Mouse (Mus musculus) v-Abl transformed pro-B cells (cell line): ENCODE data around the gene Prss8.

ENCODE experiments used
- in situ Hi-C, 2 experiments: fragments of 400-800 bp; cut with MboI; formaldehyde crosslinking; loops; one replicate each; pipeline ENCODE4 v1.15.1; 2025; ENCODE audit not compliant: unreplicated experiment in 2 of 2

Gene Prss8

DNA sequence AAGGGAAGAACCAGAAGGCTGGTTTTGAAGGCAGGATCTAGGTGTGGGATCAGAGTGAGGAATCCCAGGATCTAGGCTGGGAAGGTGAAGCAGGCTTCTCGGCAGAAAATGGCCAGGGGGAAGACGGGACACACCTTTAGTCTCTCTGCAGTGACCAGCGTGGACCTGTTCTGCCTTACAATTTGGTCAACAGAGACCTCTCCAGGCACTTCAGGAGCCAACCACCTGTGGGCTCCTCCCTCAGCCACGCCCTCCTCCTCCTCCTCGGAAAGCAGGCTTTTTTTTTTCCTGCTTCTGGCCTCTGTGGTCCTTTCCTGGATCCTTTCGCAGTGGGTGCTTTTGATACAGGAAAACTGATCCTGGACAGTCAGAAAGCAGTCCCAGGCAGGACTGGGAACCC, at the start of gene Prss8:
Gene Prss8, minus strand, starts transcription at position 182 of the 400 bp plus-strand sequence.
- in situ Hi-C loops = no loop called here

DNA sequence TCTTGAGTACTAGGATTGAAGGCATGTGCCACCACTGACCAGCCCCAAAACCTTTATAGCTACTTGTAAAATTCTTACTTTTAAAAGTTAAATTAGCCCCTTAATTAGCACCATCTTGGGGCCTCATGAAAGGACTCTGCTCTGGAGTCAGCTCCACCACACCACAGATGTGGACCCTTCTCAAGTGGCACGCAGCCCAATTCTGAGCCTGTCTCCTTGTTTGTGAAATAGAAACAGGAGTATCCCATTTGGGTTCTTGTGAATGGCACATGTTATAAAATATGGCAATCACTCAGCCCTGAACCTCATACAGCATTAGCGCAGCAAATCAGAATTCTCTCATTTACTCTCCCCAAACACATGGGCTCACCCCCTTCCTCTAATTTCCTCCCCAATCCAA, 49.0 kb upstream of the Prss8 start:
- in situ Hi-C loops = loop anchor here in 1 of 2 experiments (25.0 kb wide), 2 partner anchors 358 to 733 kb away; no protein-coding TSS in a partner anchor

DNA sequence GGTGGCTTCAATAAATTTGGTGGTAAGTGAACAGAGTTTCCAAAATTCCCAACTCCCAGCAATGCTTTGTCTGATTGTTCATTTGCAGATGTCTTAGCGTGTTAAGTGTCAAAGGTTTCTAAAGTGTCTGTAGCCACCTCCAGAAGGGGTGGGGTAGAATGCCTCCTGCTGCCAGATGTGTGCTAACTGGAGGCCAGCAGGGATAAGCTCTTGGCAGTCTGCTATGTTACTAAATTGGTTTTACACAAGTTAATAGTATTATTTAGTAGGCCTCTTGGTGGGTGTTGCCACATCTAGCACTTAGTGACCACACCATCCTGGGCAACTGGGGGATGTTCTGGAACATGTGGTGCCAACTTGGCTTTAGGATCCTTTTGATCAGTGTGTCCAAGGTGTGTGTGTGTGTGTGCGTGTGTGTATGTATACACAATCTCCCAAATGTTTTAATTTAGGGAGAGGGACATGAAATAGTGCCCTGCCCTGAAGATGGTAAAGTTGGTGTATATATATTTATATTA, 44.6 kb upstream of the Prss8 start:
- in situ Hi-C loops = no loop called here

DNA sequence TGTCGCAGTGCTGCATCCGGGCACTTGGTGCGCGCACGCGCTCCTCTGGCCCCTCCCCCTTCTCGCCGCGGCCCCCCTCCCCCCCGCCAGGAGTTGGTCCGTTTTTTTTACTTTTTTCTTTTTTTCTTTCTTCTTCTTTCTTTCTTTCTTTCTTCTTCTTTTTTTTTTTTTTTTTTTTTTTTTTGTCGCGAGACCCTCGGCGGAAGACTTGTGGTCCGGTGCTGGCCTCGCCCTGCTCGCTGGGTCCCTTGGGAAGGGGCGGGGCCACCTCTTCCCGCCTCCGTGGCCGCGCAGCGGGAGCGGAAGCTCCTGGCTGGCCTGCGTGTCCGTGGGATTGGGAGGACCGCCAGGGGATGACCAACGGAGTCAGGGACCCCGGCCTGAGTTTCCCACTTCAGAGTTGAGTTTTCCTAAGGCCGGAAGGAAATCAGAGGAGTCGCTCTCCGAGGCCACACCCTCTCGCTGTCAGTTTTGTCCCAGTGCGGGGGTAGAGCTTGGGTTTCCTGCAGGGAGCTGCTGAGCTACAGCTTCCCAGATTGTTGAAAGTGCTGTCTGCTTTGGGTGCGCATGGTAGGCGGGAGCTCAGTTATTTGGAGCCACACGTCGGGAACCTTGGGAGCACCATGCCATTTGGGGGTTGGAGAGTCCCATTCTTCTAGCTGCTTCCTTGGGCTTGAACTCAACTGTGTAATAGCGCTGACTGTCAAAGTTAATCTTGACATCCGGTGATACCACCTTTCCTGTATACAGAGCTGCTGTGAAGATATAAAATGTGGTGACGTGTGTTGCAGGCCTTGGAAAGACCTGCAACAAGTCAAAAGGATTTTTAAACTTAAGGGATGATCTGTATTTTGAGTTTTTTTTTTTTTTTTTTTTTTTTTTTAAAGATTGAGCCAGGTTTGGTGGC, 38.3 kb upstream of the Prss8 start:
- in situ Hi-C loops = no loop called here

DNA sequence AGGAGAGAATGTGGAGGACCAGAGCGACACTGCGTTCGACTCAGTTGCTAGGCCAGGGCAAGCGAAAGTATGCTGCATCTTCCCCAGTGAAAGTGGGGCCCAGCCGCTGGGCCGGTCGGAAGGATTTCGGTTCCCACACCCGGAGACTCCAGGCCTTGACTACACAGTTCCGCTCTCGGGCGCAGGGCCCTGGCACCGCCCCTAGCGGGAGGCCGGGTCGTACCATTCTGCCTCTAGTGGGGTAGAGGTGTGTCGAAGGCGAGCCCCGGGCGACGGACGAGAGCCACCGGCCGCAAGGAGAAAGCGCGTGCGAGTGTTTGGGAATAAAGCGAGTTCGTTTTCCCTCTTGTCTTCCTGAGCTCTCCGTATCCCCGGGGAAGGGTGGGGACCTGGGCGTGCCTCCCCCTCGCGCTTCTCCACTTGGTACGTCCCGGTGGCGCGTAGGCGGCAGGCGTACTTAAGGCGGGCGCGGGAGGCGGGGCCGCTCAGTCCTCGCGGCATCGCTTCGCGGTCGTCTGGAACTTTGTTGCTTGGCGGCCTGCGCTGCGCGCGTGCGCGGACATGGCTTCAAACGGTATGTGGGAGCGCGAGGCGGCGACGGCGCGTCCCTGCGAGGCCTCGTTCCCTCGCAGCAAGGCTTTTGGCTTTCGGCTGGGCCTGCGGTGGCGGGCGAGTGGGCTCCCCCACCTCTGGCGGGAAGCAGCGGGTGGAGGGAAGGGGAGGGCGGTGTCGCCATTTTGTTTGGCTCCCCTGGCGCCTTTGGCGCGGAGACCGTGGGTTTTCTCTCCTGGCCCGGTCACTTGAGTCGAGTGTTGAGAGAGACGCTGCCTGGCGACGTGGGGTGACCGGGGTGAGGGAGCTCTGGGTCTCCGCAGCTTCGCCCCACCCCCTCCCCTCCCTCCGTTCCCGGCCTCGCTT, 37.4 kb upstream of the Prss8 start, which contains the start of gene Fus:
Gene Fus, plus strand, starts transcription at position 454 of the 918 bp plus-strand sequence.
- in situ Hi-C loops = no loop called here

DNA sequence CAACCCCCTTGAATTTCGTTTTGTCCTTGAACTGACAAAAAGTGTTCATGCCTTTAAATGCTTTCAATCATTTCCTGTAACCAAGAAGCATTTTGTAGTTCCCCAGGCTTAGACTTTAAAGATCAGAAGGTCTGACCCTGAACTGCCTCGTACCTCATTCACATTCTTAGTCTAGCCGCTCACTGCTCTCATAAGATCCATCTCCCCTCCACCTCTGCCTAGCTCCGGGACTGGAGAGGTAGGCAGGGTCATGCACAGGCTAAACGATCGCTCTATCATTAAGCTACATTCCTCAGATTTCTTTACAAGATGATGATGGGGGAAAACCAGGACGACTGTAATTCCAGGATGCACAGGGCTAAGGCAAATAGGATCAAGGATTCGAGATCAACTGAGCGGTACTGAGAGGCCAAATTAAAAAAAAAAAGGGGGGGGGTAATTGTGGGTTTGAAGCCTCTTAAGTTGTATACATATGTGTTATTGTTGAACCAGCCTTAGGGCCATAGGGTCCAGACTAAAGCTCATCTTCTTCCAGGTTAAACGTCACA, 36.5 kb upstream of the Prss8 start:
- in situ Hi-C loops = no loop called here

DNA sequence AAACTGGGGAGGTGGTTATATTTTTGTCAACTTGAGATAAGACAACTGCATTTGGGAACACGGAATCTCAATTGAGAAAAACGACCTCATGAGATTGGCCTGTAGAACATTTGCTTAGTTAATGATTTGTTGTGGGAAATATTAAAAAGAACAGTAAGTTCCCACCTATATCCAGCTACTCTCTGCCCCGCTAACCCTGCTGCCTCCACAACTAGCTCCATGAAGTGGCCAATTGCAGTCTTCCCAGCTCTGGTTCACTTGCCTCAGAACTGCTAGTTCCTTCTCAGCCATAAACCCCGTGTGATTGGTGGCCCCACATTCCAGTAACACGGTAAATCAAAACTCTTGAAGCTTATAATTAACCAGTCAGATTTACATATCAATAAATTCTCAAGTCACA, 29.5 kb upstream of the Prss8 start:
- in situ Hi-C loops = no loop called here

DNA sequence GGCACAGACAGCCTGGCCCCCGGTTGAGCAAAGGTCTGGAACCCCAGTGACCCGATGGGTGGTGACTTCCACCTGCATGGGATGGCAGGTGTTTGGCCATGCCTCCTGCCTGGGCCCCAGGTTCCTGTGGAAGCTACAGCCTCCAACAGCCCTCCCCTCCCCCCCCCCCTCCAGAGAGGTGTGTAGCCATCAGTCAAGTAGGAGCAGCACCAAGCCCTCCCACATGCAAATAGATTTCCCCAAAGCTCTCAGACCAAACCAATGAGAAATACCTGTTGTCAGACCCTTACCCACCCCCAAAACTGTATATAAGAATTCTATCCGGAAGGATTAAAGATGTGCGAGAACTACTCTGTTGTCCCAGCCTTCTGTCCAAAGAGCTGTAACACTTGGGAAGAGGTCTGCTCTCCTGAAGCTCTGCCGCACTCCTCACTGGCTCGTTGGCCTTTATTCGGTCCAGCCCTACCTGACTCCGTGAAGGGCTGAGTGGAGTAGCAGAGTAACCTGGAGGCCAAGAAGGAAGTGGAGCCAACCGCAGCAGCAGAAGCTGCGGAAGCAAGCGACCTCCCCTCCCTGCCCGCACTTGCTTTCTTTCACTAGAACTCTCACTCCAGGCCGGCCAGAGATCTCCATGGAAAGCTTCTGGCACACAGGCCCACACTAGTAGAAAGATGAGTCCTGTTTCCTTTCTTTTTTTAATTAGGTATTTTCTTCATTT, 23.1 kb upstream of the Prss8 start:
- in situ Hi-C loops = no loop called here

DNA sequence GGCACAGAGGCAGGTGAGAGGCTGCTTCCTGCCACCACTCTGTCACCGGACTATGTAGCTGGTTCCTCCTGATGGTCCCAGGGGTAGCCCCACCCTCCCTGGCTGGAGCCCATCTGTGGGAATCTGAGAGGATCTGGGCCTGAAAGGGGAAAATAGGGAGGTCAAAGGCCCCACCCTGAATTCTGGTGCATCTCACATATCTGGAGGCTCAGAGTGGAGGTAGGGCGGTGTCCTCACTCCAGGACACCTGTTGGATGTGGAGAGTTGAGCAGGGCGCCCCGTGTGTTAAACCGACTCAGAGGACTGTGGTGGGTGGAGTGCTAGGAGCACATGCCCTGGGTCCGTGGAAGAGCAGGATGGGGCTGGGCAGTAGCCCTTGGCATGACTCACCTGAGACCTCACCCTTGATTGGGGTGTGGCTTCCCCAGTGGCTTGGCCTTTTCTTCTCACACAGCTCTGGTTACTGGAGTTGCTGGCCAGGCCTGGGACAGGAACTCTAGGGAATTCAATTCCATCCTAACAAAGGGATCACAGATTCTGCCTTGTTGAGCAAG, 16.6 kb upstream of the Prss8 start, which contains the start of gene Prss36:
Gene Prss36, minus strand, starts transcription at position 256 of the 554 bp plus-strand sequence.
- in situ Hi-C loops = loop anchor here (10.0 kb wide), 3 partner anchors 142 to 582 kb away; partner anchors contain the start of gene Hsd3b7 (in 1 of the 2)

DNA sequence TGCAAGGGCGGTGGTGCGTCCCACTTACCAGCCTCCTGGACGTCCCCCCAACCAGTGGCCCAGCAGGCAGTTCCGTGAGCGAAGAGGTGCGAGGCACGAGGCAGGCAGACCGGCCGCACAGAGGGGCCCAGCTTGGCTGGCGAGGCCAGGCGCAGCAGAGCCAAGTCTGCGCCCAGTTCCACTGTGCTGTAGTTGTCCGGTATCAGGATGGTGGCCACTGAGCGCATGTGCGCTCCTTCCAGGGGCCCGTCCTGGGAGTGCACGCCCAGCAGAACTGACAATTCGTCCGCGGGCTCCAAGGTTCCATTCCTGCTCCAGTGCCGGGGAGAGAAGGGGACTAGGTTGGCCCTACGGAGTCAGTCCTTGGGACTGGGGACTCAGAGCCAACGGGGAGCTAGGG, 14.7 kb upstream of the Prss8 start:
- in situ Hi-C loops = loop anchor here (5.0 to 10.0 kb wide), 4 partner anchors 140 to 580 kb away; partner anchors contain the start of gene Hsd3b7 (in 1 of the 2)

DNA sequence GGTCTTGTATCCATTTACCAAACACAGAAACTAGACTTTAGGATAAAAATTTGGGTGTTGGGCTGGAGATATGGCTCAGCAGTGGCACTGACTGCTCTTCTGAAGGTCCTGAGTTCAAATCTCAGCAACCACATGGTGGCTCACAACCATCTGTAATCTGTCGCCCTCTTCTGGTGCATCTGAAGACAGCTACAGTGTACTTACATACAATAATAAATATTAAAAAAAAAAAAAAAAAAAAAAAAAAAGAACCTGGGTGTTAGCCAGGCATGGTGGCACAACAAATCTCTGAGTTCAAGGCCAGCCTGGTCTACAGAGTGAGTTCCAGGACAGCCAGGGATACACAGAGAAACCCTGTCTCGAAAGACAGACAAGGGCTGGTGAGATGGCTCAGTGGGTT, 12.2 kb upstream of the Prss8 start:
- in situ Hi-C loops = loop anchor here (5.0 to 10.0 kb wide), 4 partner anchors 137 to 577 kb away; partner anchors contain the start of gene Hsd3b7 (in 1 of the 2)

DNA sequence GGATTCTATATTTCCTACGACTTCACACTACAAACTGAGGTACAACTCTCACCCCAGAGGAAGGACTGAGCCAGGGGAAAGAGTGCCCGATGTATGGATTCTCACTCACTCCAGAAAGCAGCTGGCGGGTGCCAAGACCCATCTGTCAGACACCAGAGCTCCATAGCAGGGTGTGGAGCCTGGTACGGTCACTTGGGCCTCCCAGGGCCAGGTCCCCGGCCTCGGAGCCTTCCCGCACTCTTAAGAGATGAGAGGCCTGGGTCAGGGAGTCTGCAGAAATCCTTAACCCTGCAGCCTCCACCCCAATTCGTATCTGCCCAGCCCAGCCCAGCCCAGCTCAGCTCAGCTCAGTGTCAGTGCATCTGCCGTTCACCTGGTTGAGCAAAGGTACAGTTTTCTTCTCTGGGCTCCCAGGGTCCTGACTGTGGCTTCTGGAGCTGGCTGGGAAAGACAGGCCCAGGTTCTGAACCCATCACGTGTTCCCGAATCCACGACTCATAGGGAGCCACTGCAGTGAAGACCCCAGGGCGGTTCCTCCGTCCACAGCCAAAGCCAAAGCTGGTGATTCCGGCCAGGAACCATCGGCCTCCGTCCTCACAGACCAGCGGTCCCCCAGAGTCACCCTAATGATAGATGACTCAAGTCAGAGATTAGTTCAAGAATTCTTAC, 6.4 kb upstream of the Prss8 start:
- in situ Hi-C loops = loop anchor here in 1 of 2 experiments (5.0 kb wide), 1 partner anchor 164 kb away; no protein-coding TSS in a partner anchor

DNA sequence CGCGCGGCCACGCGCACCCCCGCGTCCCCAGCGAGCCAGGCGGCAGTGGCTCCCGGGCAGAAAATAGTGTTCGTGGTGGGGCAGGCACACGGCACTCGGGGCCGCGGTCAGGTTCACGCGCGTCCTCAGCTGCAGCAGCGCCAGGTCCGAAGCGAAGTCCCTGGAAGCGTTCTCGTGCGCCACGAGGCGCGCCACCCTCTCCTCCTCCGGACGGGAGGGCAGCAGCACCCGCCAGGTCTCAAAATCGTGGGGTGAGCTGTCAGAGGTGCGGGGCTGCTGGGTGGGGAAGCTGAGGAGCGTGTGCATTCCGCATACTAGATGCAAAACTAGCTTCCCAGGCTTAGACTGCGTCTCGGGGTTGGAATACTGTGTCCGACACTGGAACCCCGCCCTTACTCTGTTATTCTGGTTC, 5.8 kb upstream of the Prss8 start:
- in situ Hi-C loops = loop anchor here in 1 of 2 experiments (5.0 kb wide), 1 partner anchor 163 kb away; no protein-coding TSS in a partner anchor

DNA sequence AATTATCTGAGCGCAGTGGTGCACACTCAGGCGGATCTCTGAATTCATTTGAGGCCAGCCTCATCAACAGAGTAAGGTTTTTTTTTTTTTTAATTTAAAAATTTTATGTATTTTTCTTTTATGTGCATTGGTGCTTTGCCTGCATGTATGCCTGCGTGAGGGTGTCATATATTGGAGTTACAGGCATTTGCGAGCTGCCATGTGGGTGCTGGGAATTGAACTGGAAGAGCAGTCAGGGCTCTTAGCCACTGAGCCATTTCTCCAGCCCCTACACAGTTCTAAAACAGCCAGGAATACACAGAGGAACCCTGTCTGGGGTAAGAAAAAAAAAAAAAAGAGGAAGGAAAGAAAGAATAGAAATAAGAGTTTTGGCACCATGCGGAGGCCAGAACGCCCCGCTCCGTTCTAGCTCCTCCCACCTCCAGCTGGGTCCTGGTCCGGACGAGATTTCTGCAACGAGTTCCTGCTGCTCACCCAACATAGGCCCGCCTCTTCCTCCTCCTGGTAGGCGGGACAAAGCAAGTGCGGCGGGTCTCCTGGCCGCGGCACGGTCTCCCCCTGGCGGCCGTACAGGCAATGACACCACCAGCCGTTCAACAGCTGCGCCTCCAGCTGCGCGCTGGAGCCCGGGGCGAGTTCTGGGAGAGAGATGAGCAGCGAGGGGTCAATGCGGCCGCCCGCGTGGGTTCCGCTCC, 5.3 kb upstream of the Prss8 start:
- in situ Hi-C loops = loop anchor here in 1 of 2 experiments (5.0 kb wide), 1 partner anchor 163 kb away; no protein-coding TSS in a partner anchor

DNA sequence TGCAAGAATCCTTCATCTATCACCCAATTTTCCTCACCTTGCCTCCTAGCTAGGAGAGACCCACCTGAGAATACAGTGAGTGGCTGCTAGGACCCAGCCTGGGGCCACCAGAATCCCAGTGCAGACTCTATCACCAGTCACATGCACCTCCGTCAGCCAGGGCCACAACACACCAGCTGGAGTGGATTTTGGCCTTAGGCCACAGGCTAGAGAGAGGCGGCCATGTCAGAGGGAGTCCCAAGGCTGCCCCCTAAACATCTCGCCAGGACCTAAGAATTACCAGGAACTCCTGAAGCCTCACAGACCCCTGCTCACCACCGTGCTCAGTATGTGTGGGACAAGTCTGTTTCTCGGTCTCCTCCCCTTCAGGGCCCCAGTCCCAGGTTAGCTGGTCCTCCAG, 4.2 kb upstream of the Prss8 start:
- in situ Hi-C loops = no loop called here

DNA sequence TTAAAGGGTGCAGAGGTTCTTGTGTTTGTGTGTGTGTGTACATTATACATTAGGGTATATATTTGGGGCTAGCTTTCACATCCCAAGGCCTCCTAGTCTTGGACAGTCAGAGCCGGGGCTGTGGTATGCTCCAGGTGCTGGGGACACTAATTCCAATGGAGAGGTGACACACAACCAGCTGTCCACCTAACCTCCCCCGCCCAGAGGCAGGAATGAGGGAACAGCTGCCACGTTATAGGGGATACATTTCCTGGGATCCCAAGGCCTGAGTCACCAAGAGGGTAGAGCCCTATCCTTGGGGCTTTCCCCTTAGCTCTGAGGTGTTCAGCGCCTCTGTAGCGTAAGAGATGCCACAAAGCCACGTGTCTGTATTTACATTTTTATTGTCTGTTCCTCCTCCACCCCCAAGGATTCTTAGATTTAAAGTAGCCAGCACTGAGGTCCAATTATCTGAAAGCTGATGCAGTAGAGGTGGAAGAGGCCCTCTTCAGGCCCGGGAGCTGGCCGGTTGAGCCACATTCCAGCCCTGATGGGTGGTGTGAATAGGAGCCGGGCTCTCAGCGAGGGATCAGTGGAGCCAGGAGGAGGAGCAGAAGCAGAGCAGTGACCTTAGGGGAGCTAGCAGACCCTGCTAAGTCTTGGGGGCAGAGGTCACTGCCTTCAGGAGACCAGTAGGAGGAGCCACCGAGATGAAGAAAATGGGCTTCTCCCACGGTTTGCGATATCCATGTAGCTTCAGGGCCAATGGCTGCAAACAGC, 2.5 kb upstream of the Prss8 start:
- in situ Hi-C loops = no loop called here
